Mouse (Mus musculus): ENCODE measurements around the gene Rdh5. TPM values are rescaled to one million over a fixed set of nuclear protein-coding genes. Genes with fewer than 3 reads are reported as not detected.

Gene Rdh5
- total RNA-seq, 2 experiments from 2014 or later: 8.1 to 8.8 TPM

- no peak for DNase-seq (ENCODE audit: low spot score in 2 of 2)
Measured at GRCm38 (mm10) chr10:128866518-128866917, 56.2 kb downstream of the Rdh5 start.

GRCm38 (mm10) chr10:128866042-128866441 lies 56.6 kb downstream of the Rdh5 start:
- no peak for DNase-seq (ENCODE audit: low spot score in 2 of 2)

Other genes with a start within 250 kb of the Rdh5 start
- 10 to 100 TPM; 12.2 to 12.6 TPM for gene Suox, start 248.8 kb downstream of the Rdh5 start, total RNA-seq (2021)
- 100 to 1,000 TPM; 127 to 133 TPM for gene Rab5b, start 226.6 kb downstream of the Rdh5 start, total RNA-seq (2021)
- gene Pmel, start 218.7 kb downstream of the Rdh5 start, total RNA-seq (2021): 1 to 10 TPM; 1.5 to 1.6 TPM
- gene Cdk2, start 217.9 kb downstream of the Rdh5 start, total RNA-seq (2021): 1 to 10 TPM; 6.1 to 9.3 TPM
- 10 to 100 TPM; 10.4 to 10.5 TPM for gene Dgka, start 178.0 kb downstream of the Rdh5 start, total RNA-seq (2021)
- 10 to 100 TPM; 30.2 to 31.0 TPM for gene Pym1, start 175.0 kb downstream of the Rdh5 start, total RNA-seq (2021)
- 1 to 10 TPM in 1 of 2 experiments, under 1 TPM in 1; 0.83 to 1.2 TPM for gene Mmp19, start 132.0 kb downstream of the Rdh5 start, total RNA-seq (2021)
- gene Dnajc14, start 118.8 kb downstream of the Rdh5 start, total RNA-seq (2021): 10 to 100 TPM; 63.7 to 67.1 TPM
- gene Tmem198b, start 118.5 kb downstream of the Rdh5 start, total RNA-seq (2021): 10 to 100 TPM; 12.6 to 13.1 TPM
- 10 to 100 TPM; 35.5 to 42.2 TPM for gene Sarnp, start 105.6 kb downstream of the Rdh5 start, total RNA-seq (2021)
- 10 to 100 TPM in 1 of 2 experiments, 1 to 10 TPM in 1; 7.4 to 10.4 TPM for gene Ormdl2, start 101.2 kb downstream of the Rdh5 start, total RNA-seq (2021)
- gene Gdf11, start 31.2 kb downstream of the Rdh5 start, total RNA-seq (2021): 10 to 100 TPM; 23.3 to 26.4 TPM
- 10 to 100 TPM; 76.7 to 86.1 TPM for gene Cd63, start 21.9 kb downstream of the Rdh5 start, total RNA-seq (2021)
- 10 to 100 TPM; 96.9 to 98.1 TPM for gene Bloc1s1, start 1.1 kb upstream of the Rdh5 start, total RNA-seq (2021)
- 10 to 100 TPM; 28.1 to 28.5 TPM for gene Itga7, start 10.9 kb upstream of the Rdh5 start, total RNA-seq (2021)
- not detected for gene Mettl7b, start 38.1 kb upstream of the Rdh5 start, total RNA-seq (2021)
- not detected for gene Olfr9, start 66.5 kb upstream of the Rdh5 start, total RNA-seq (2021)
- not detected for gene Olfr763, start 87.9 kb upstream of the Rdh5 start, total RNA-seq (2021)
- gene Olfr764-ps1, start 117.0 kb upstream of the Rdh5 start, total RNA-seq (2021): not detected
- not detected for gene Olfr765, start 127.1 kb upstream of the Rdh5 start, total RNA-seq (2021)
- not detected for gene Olfr766-ps1, start 146.1 kb upstream of the Rdh5 start, total RNA-seq (2021)
- gene Olfr767, start 160.0 kb upstream of the Rdh5 start, total RNA-seq (2021): not detected
- not detected for gene Olfr768, start 176.5 kb upstream of the Rdh5 start, total RNA-seq (2021)
- not detected for gene Olfr769, start 195.0 kb upstream of the Rdh5 start, total RNA-seq (2021)
- not detected for gene Olfr770, start 216.1 kb upstream of the Rdh5 start, total RNA-seq (2021)
- not detected for gene Olfr771, start 241.9 kb upstream of the Rdh5 start, total RNA-seq (2021)